Mouse (Mus musculus): ENCODE measurements around the gene Wdr74.

- TF ChIP-seq POLR2A (IDR thresholded peaks at IDR 0.05; ENCODE audit: extremely low read depth, insufficient read depth, low read length) (no peak), CTCF (IDR thresholded peaks at IDR 0.05; ENCODE audit: low read depth, low read length) (no peak)
Observed at GRCm38 (mm10) chr19:8747368-8747767, 11.7 kb downstream of the Wdr74 start.

Measured in liver, adult 2 months (tissue).